ENCODE assay signal across 8 mouse cellular contexts in genomic region chr11:49901659-49902458, GRCm38 (mm10). TPM values are rescaled to one million over a fixed set of nuclear protein-coding genes. Genes with fewer than 3 reads are reported as not detected.
A peak's percentile ranks its signal among the peaks of the same experiment; 100 is the strongest.
DNase-seq lines count a peak whose midpoint lies in the region; ATAC-seq lines count a peak whose summit lies in the region.

Rasgef1c (plus strand) TSS chr11:49901835.

- peaks cover 5% of the 10 kb centered on the region for H3K4me1 ChIP-seq in hindbrain, embryonic 11.5 days (replicated peaks; ENCODE audit: control insufficient read depth, insufficient read depth, low read length)
- peaks cover 4% of the 10 kb centered on the region; the same call in 1 of the 2 replicates for H3K4me1 ChIP-seq in lung, embryonic 16.5 days (replicated peaks; ENCODE audit: control insufficient read depth, insufficient read depth, low read length)

- H3K4me2 ChIP-seq in hindbrain, embryonic 11.5 days (replicated peaks; ENCODE audit: low read depth, low read length) = peak within 1 kb of the TSS; percentile 100
- H3K4me2 ChIP-seq in lung, embryonic 16.5 days (ENCODE audit: low read depth, low read length) = peak within 1 kb of the TSS; percentile 100

- H3K27me3 ChIP-seq in hindbrain, embryonic 11.5 days (ENCODE audit: control insufficient read depth, insufficient read depth, low read length) = peaks cover 18% of the 10 kb centered on the region
- H3K27me3 ChIP-seq in lung, embryonic 16.5 days (ENCODE audit: control insufficient read depth, insufficient read depth, low read depth, low read length) = peaks cover 32% of the 10 kb centered on the region

- no peak within 1 kb of the TSS for H3K27ac ChIP-seq in hindbrain, embryonic 11.5 days (ENCODE audit: low read depth, low read length)
- no peak within 1 kb of the TSS for H3K27ac ChIP-seq in lung, embryonic 16.5 days (ENCODE audit: low read length)

- no peaks in the 10 kb centered on the region for H3K9me3 ChIP-seq in hindbrain, embryonic 11.5 days (ENCODE audit: control insufficient read depth, low read length)
- H3K9me3 ChIP-seq in lung, embryonic 16.5 days (ENCODE audit: control insufficient read depth, low read length) = 0 out of 2 replicates have a peak, but pooled peaks cover 2% of the 10 kb centered on the region

- peak; percentile 82 for ATAC-seq in frontal cortex, adult (ENCODE audit: low TSS enrichment)
- peak; percentile 88 for ATAC-seq in hindbrain, embryonic 11.5 days (ENCODE audit: low FRiP score)
- peak; percentile 82 for ATAC-seq in lung, embryonic 16.5 days (ENCODE audit: low read depth)

- H3K9ac ChIP-seq in hindbrain, embryonic 11.5 days (ENCODE audit: low read depth, low read length) = peak within 1 kb of the TSS; percentile 58
- H3K9ac ChIP-seq in lung, embryonic 16.5 days (ENCODE audit: low read length) = peak within 1 kb of the TSS; percentile 67

- WGBS in hindbrain, embryonic 11.5 days = 4% methylated on average over 77 of the region's 99 CpGs
- 3% methylated on average over 97 of the region's 99 CpGs for WGBS in lung, embryonic 16.5 days

- no peaks in the 10 kb centered on the region for H3K36me3 ChIP-seq in hindbrain, embryonic 11.5 days (ENCODE audit: control insufficient read depth, insufficient read depth, low read length)
- no peaks in the 10 kb centered on the region for H3K36me3 ChIP-seq in lung, embryonic 16.5 days (ENCODE audit: control insufficient read depth, insufficient read depth, low read length)

- peak within 1 kb of the TSS; percentile 54 for H3K4me3 ChIP-seq in hindbrain, embryonic 11.5 days (ENCODE audit: low read depth, low read length)
- H3K4me3 ChIP-seq in lung, embryonic 16.5 days (ENCODE audit: low read length) = peak within 1 kb of the TSS; percentile 68

- DNase-seq in Muller cell, postnatal 12 days (ENCODE audit: inconsistent ontology term) = peak; percentile 63
- peak; percentile 95 to 96 for DNase-seq in cerebellum, postnatal 10 days
- peak; percentile 88 for DNase-seq in hindbrain, embryonic 11.5 days (ENCODE audit: low spot score)
- DNase-seq in layer of hippocampus, postnatal 14 days (ENCODE audit: low spot score in 2 of 2) = peak; percentile 56 to 67
- peak; percentile 66 for DNase-seq in ovary, postnatal 14 days (ENCODE audit: low spot score)
- peak; percentile 62 for DNase-seq in thymus, postnatal 25 days

RNA-seq across cellular contexts. Expression of gene Rasgef1c, which starts in this region (rescaled TPM):
- 4.5 and 4.6 TPM in 2 replicates for polyA plus RNA-seq in hindbrain, embryonic 11.5 days (2014; fragmentation: Nextera tagmentation; extraction: Ambion mirVana)
- total RNA-seq in layer of hippocampus, postnatal 14 days (2021) = 1 to 10 TPM; 2.8 TPM
- polyA plus RNA-seq in lung, embryonic 16.5 days (2015; fragmentation: Nextera tagmentation; extraction: Ambion mirVana) = 0.23 TPM in 1 of 2 replicates, not detected in the other

Comparison
In these comparisons a context has a peak if more than half of its experiments do, and no peak if none do; other contexts are left out.
1. Peak in ATAC-seq, H3K4me3 ChIP-seq, H3K9ac ChIP-seq and H3K4me2 ChIP-seq in lung, embryonic 16.5 days; RNA of the gene not detected or under 1 TPM.